Mouse (Mus musculus): Measurements from ENCODE around the gene Kdm4b. TPM values are rescaled to one million over a fixed set of nuclear protein-coding genes. Genes with fewer than 3 reads are reported as not detected.

Gene Kdm4b
- polyA plus RNA-seq, 1 experiment from 2014 or later = 75.1 TPM

Small RNA genes within 50 kb of the gene (microRNA-seq; reads per million reads assigned to microRNA genes)
- gene Mir6977 = 3.3 reads per million, percentile 9 among the genes with 10 or more reads in this experiment

Other genes with a start within 250 kb of the Kdm4b start
- gene Hdgfl2, start 246.4 kb upstream of the Kdm4b start, polyA plus RNA-seq (2016; fragmentation: Nextera tagmentation; extraction: Ambion mirVana) = 179 and 184 TPM in 2 replicates
- gene Plin4, start 216.3 kb upstream of the Kdm4b start, polyA plus RNA-seq (2016; fragmentation: Nextera tagmentation; extraction: Ambion mirVana) = 0.09 and 0.10 TPM in 2 replicates
- 0.14 and 0.34 TPM in 2 replicates for gene Plin5, start 208.5 kb upstream of the Kdm4b start, polyA plus RNA-seq (2016; fragmentation: Nextera tagmentation; extraction: Ambion mirVana)
- gene Lrg1, start 204.1 kb upstream of the Kdm4b start, polyA plus RNA-seq (2016; fragmentation: Nextera tagmentation; extraction: Ambion mirVana) = 0.29 TPM in 1 of 2 replicates, not detected in the other
- gene Sema6b, start 185.7 kb upstream of the Kdm4b start, polyA plus RNA-seq (2016; fragmentation: Nextera tagmentation; extraction: Ambion mirVana) = 6.5 and 7.9 TPM in 2 replicates
- 8.0 and 8.2 TPM in 2 replicates for gene Tnfaip8l1, start 163.6 kb upstream of the Kdm4b start, polyA plus RNA-seq (2016; fragmentation: Nextera tagmentation; extraction: Ambion mirVana)
- gene Mydgf, start 142.1 kb upstream of the Kdm4b start, polyA plus RNA-seq (2016; fragmentation: Nextera tagmentation; extraction: Ambion mirVana) = 56.8 and 61.6 TPM in 2 replicates
- 41.0 and 43.9 TPM in 2 replicates for gene Dpp9, start 107.2 kb upstream of the Kdm4b start, polyA plus RNA-seq (2016; fragmentation: Nextera tagmentation; extraction: Ambion mirVana)
- 17.9 and 18.6 TPM in 2 replicates for gene Fem1a, start 69.3 kb upstream of the Kdm4b start, polyA plus RNA-seq (2016; fragmentation: Nextera tagmentation; extraction: Ambion mirVana)
- gene Ticam1, start 49.3 kb upstream of the Kdm4b start, polyA plus RNA-seq (2016; fragmentation: Nextera tagmentation; extraction: Ambion mirVana) = 1.7 TPM in 2 replicates
- gene Plin3, start 33.2 kb upstream of the Kdm4b start, polyA plus RNA-seq (2016; fragmentation: Nextera tagmentation; extraction: Ambion mirVana) = 28.9 and 29.0 TPM in 2 replicates
- gene Arrdc5, start 25.8 kb upstream of the Kdm4b start, polyA plus RNA-seq (2016; fragmentation: Nextera tagmentation; extraction: Ambion mirVana) = not detected in 2 replicates
- gene Uhrf1, start 22.7 kb upstream of the Kdm4b start, polyA plus RNA-seq (2016; fragmentation: Nextera tagmentation; extraction: Ambion mirVana) = 161 and 166 TPM in 2 replicates
- gene Ptprs, start 150.4 kb downstream of the Kdm4b start, polyA plus RNA-seq (2016; fragmentation: Nextera tagmentation; extraction: Ambion mirVana) = 290 and 332 TPM in 2 replicates
- not detected in 2 replicates for gene Znrf4, start 186.4 kb downstream of the Kdm4b start, polyA plus RNA-seq (2016; fragmentation: Nextera tagmentation; extraction: Ambion mirVana)
- gene Gm20219, start 228.3 kb downstream of the Kdm4b start, polyA plus RNA-seq (2016; fragmentation: Nextera tagmentation; extraction: Ambion mirVana) = 1.6 and 1.9 TPM in 2 replicates

All from midbrain, embryonic 12.5 days (tissue).